Mouse (Mus musculus): ENCODE measurements around the gene Enah. TPM values are rescaled to one million over a fixed set of nuclear protein-coding genes. Genes with fewer than 3 reads are reported as not detected.

Gene Enah
- polyA plus RNA-seq, 1 experiment from 2014 or later, result 37.9 TPM

DNA sequence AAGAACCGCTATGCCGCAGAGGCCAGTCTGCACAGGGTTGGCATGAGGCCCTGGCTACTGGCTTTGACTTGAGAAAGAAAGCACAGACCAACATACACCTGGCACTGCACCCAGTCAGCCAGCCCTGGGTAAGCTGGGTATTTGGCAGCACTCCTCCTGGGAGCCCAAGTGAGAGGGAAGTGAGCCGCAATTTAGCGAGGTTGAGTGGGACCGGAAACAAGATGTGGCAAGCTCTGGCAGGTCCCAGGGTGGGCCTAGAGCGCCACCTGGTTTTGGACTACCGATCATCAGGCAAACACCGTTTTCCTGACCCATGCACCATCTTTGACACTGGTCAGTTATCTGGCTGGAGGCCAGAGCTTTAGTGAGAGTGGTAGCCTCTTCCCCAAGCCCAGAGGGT lies 138.3 kb downstream of the Enah start:
- Histone ChIP-seq H3K4me3 (no peak overlapping the region), H3K4me2 (no peak overlapping the region), H3K36me3 (no peaks in the 10 kb centered on the region), H3K9ac (no peak overlapping the region), H3K27me3 (no peaks in the 10 kb centered on the region), H3K27ac (no peak overlapping the region), H3K9me3 (no peaks in the 10 kb centered on the region), H3K4me1 (replicated peaks) (peaks cover 15% of the 10 kb centered on the region)
- no peak for ATAC-seq (ENCODE audit: low FRiP score)
- WGBS, result 38% methylated on average over 8 of the region's 8 CpGs

DNA sequence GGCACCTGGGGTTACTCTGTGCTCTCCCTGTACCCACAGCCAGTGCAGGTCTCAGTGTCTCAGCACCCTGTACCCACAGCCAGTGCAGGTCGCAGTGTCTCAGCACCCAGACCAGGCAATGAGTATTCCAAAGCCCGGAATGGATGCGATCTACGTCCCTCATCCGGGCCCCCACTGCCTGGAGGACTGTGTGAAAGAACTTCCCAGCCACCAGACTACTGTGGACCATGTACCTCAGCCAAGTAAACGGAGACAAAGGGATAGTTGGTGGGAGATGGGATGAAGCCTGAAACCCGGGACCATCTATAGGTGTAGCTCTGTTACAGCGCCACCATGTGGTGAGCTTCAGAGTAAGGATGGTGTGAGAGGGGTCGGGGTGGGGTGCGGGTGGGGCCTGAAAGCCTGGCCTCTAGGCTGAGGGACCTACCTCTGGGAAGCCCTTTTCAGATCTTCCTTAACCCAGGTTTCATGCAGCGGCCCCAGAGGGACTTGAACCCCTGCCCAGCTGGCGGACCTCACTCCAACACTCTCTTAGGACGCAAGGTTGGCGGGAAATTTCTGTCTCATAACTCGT lies 139.0 kb downstream of the Enah start:
- Histone ChIP-seq H3K4me1 (replicated peaks) (peaks cover 15% of the 10 kb centered on the region), H3K4me2 (no peak overlapping the region), H3K27me3 (no peaks in the 10 kb centered on the region), H3K9me3 (no peaks in the 10 kb centered on the region), H3K4me3 (no peak overlapping the region), H3K36me3 (no peaks in the 10 kb centered on the region), H3K9ac (no peak overlapping the region), H3K27ac (no peak overlapping the region)
- WGBS, result 50% methylated on average over 15 of the region's 15 CpGs
- peak; percentile 52; the same call in 1 of the 2 replicates for ATAC-seq (ENCODE audit: low FRiP score)

DNA sequence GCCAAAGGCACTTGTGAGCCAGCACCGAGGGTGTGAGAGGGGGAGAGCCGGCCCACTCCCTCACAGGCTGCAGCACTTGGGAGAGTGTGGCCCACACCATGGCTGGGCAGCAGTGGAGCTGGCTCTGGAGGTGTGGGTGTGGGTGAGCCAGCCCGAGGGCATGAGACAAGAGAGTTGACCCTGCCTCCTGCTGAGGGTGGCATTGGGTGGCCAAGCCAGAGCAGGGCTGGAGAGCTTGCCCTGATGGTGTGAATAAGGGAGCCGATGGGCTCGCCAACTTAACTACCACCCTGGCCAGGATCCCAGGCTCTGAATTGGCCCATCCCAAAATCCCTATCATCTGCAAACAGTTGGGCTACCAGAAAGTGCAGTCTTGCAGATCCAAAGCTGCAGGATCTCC lies 141.4 kb downstream of the Enah start:
- no peak for ATAC-seq (ENCODE audit: low FRiP score)
- H3K4me3 ChIP-seq, result no peak overlapping the region
- no peak overlapping the region for H3K9ac ChIP-seq
- no peak overlapping the region for H3K4me2 ChIP-seq
- peaks cover 15% of the 10 kb centered on the region for H3K4me1 ChIP-seq (replicated peaks)
- no peaks in the 10 kb centered on the region for H3K27me3 ChIP-seq
- no peaks in the 10 kb centered on the region for H3K9me3 ChIP-seq
- no peak overlapping the region for H3K27ac ChIP-seq
- WGBS, result 70% methylated on average over 5 of the region's 5 CpGs
- no peaks in the 10 kb centered on the region for H3K36me3 ChIP-seq

DNA sequence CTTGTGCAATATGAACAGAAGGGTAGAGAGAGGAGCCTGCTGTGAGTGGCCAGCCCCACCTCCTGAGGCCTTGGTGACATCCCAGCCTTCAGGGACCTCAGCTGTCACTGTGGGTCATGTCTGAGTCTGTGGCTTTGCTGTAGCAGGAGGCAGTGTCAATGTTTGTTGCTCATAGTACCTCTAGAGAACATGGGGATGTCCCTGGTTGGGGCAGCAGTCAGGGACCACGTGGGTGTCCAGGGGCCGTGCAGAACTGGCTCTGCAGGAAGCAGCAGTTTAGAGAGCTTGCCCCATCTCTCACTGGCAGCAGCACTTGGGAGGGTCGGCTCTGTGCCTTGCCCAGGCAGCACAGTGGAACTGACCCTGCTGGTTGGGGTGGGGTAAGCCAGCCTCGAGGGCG lies 142.7 kb downstream of the Enah start:
- no peak overlapping the region for H3K27ac ChIP-seq
- H3K27me3 ChIP-seq, result no peaks in the 10 kb centered on the region
- no peak overlapping the region for H3K4me3 ChIP-seq
- H3K36me3 ChIP-seq, result no peaks in the 10 kb centered on the region
- H3K4me1 ChIP-seq (replicated peaks), result peaks cover 11% of the 10 kb centered on the region
- no peak overlapping the region for H3K4me2 ChIP-seq
- H3K9ac ChIP-seq, result no peak overlapping the region
- 51% methylated on average over 5 of the region's 5 CpGs for WGBS
- no peaks in the 10 kb centered on the region for H3K9me3 ChIP-seq
- ATAC-seq (ENCODE audit: low FRiP score), result no peak

DNA sequence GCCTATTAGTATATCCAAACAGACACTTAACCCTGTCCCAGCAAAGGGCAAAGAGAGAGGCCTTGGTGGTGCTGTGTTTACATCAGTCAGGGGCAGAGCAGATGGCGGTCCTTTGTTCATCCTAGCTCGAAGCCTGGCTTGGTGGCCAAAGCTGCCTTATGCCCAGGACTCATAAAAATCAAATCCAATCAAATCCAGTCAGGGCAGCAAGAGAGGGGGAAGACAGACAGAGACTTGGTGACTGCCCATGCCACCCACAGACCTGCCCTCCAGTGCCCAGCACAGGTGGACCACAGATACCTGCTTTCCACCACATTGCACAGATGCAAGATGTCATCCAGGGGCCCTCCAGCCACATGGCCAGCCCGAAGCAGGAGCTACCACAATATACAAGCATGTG lies 143.1 kb downstream of the Enah start:
- no peaks in the 10 kb centered on the region for H3K36me3 ChIP-seq
- peaks cover 7% of the 10 kb centered on the region for H3K4me1 ChIP-seq (replicated peaks)
- ATAC-seq (ENCODE audit: low FRiP score), result no peak
- 76% methylated on average over 3 of the region's 3 CpGs for WGBS
- no peak overlapping the region for H3K4me3 ChIP-seq
- no peak overlapping the region for H3K9ac ChIP-seq
- no peak overlapping the region for H3K4me2 ChIP-seq
- no peak overlapping the region for H3K27ac ChIP-seq
- no peaks in the 10 kb centered on the region for H3K9me3 ChIP-seq
- H3K27me3 ChIP-seq, result no peaks in the 10 kb centered on the region

DNA sequence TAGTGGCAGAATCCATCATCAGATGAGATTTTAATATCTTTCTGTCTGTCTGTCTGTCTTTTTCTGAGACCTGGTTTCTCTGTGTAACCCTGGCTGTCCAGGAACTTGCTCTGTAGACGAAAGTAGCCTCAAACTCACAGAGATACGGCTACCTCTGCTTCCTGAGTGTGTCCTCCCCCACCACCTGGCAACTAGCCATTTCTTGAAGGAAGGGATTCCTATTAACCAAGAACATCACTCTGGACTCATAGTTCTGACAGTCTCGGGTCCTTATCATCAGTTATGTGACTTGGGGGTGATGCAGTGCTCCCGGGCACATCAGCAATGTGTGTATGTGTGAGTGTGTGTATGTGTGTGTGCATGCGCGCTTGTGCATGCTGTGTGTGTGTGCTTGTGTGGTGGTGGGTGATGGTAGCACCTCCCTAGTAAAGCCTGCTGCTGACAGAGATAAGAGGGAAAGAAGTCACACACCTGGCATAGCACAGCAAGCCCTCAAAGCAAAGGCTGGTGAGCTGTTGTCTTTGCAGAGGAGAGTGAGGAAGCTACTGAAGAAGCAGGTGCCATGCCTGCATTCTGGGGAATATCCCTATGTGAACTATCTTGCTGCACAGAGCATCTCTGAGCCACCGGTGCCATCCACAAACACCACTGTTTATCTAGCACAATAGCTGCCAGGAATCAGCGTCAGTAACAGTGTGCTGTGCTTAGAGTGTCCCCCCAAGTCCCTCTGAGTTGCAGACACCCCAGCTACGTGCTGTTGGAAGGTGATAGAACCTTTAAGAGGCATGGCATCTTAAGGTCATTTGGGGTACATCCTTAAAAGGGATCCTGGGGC lies 146.5 kb downstream of the Enah start:
- no peak for ATAC-seq (ENCODE audit: low FRiP score)
- no peak overlapping the region for H3K9ac ChIP-seq
- 87% methylated on average over 9 of the region's 9 CpGs for WGBS

DNA sequence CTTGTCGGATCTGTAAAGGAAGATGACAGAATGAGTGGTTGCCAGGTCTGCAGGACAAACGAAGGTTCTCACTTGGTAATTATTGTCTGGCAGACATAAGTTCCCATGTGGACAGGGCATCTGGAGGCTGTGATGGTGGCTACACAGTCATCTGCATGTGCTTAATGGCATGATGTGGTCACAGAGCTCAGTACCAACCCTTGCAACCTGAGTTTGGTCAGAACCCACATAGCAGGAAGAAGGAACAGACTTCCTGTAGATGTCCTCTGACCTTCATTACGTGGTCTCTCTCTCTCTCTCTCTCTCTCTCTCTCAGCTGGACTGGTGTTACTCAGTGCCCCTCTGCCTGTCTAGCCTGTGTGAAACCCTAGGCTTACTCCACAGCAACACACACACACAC lies 147.2 kb downstream of the Enah start:
- WGBS, result 68% methylated on average over 3 of the region's 3 CpGs

More for the DNA sequence above, 146.5 kb downstream of the Enah start:
- Histone ChIP-seq H3K27me3 (no peaks in the 10 kb centered on the region), H3K4me2 (no peak overlapping the region), H3K27ac (no peak overlapping the region), H3K4me3 (no peak overlapping the region), H3K4me1 (replicated peaks) (no peaks in the 10 kb centered on the region), H3K9me3 (no peaks in the 10 kb centered on the region), H3K36me3 (no peaks in the 10 kb centered on the region)

DNA sequence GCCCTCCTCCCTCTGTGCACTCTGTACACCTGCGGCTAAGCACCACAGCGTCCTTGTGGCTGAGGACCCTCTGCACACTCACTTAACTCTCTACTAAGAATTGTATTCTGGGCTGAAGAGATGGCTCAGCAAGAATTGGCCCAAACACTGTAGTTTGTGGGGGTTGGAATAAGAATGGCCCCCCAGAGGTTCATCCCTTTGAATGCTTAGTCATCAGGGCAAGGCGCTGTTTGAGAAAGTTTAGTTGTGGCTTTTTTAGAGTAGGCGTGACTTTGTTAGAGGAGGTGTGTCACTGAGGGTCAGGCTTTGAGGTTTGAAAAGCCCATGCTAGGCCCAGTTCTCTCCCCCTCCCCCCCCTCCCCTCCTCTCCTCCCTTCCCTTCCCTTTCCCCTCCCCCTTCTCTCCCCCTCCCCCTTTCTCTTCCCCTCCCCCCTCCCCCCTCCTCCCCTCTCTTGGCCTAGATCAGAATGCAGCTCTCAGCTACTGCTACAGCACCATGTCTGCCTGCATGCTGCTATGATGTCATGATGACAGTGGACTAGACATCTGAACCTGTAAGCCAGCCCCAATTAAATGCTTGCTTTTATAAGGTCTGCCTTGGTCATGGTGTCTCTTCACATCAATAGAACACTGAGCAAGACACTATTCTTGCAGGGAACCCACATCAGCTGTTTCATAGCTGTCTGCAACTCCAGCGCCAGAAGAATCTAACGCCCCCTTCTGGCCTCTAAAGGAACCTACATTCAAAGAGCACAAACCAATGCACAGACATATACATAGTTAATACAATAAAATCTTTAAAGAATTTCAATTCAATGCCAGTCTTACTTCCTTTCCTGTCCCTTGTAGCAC lies 153.1 kb downstream of the Enah start:
- H3K36me3 ChIP-seq, result no peaks in the 10 kb centered on the region

More for the DNA sequence above, 147.2 kb downstream of the Enah start:
- Histone ChIP-seq H3K27ac (no peak overlapping the region), H3K4me3 (no peak overlapping the region), H3K27me3 (no peaks in the 10 kb centered on the region), H3K4me1 (replicated peaks) (no peaks in the 10 kb centered on the region), H3K4me2 (no peak overlapping the region), H3K9ac (no peak overlapping the region), H3K36me3 (no peaks in the 10 kb centered on the region), H3K9me3 (no peaks in the 10 kb centered on the region)
- no peak for ATAC-seq (ENCODE audit: low FRiP score)

DNA sequence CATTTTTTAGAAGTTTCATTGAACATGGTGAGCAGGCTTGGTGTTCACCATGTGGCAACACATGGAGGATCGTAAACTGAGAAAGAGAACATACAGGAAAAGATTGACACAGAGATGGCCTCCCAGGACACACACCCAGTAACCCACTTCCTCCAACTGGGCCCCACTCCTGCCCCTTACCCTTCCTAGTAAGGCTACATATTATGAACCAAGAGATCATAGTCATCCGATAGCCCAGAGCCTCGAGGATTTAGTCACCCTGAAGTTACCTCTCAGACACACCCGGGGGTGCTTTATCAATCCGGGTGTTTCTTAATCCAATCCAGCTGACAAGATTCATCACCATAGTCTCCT lies 153.9 kb downstream of the Enah start:
- no peak overlapping the region for H3K9ac ChIP-seq
- WGBS, result 87% methylated on average over 5 of the region's 5 CpGs
- H3K4me1 ChIP-seq (replicated peaks), result peaks cover 7% of the 10 kb centered on the region
- no peaks in the 10 kb centered on the region for H3K9me3 ChIP-seq
- no peak overlapping the region for H3K4me3 ChIP-seq
- no peaks in the 10 kb centered on the region for H3K36me3 ChIP-seq
- no peak overlapping the region for H3K27ac ChIP-seq
- H3K4me2 ChIP-seq, result no peak overlapping the region
- ATAC-seq (ENCODE audit: low FRiP score), result no peak
- H3K27me3 ChIP-seq, result 0 out of 2 replicates have a peak, but pooled peaks cover 3% of the 10 kb centered on the region

More for the DNA sequence above, 153.1 kb downstream of the Enah start:
- WGBS, result 81% methylated on average over 6 of the region's 6 CpGs
- H3K27me3 ChIP-seq, result 0 out of 2 replicates have a peak, but pooled peaks cover 3% of the 10 kb centered on the region
- peaks cover 7% of the 10 kb centered on the region for H3K4me1 ChIP-seq (replicated peaks)
- no peak overlapping the region for H3K4me3 ChIP-seq
- H3K9me3 ChIP-seq, result no peaks in the 10 kb centered on the region
- no peak overlapping the region for H3K4me2 ChIP-seq
- no peak overlapping the region for H3K9ac ChIP-seq
- H3K27ac ChIP-seq, result no peak overlapping the region
- no peak for ATAC-seq (ENCODE audit: low FRiP score)

DNA sequence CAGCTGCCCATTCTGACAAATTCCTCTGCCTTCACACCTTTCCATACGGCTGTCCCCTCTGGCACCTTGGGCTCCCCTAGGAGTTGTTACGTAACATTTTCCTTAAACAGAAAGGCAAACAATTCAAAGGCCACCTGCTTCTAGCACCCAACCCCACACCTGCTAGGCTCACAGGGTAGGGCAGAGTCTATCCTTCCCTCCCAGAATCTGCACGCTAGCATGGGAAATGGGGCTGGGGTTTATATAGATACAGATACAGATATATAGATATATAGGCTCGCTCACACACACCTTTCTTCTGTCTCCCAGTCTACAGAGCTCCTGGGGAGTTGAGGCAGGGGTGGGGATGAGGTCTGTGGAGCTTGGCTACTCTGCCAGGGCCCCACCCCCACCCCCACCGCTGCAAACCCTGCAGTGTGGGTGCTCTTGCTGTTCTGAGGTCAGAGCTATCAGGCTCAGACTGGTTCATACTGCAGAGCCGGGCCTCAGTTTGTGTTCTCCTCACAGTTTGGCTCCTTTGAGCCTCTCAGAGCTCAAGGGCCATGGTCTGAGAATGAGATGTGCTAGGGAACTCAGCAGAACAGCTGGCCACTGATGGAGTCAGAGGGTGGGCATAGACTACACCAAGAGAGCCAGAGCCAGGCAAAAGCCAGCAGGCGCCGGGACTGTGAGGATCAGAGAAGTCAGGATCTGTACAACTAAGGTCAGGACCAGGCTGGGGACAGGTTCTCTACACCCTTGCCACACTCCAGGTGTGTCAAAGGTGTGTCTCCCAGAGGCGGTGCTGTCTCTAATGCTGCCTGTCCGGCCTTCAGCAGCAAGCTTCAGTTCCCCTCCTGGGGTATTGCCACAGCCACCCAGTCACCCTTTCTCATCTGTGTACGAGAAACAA lies 154.6 kb downstream of the Enah start:
- WGBS, result 84% methylated on average over 11 of the region's 11 CpGs
- Histone ChIP-seq H3K9ac (no peak overlapping the region), H3K27ac (no peak overlapping the region), H3K4me3 (no peak overlapping the region), H3K27me3 (0 out of 2 replicates have a peak, but pooled peaks cover 3% of the 10 kb centered on the region), H3K4me1 (replicated peaks) (peaks cover 7% of the 10 kb centered on the region), H3K36me3 (no peaks in the 10 kb centered on the region), H3K4me2 (no peak overlapping the region), H3K9me3 (no peaks in the 10 kb centered on the region)
- ATAC-seq (ENCODE audit: low FRiP score), result no peak

DNA sequence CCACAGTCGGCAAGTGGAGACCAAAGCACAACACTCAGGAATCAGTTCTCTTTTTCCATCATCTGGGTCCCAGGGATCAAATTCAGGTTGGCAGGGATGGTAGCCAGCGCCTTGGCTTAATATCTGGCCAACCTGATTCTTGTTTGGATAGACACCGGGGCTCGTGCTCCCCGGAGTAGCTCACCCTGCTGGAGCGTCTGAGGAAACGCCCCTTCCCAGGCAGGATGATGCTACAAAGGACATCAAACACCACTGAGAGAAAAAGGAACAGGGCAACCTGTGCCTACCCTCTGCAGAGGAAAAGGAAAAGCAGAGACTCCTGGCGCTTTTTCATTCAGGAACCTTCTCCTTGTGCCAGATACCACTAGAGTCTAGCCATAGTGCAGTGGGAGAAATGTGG lies 156.4 kb downstream of the Enah start:
- peaks cover 7% of the 10 kb centered on the region for H3K4me1 ChIP-seq (replicated peaks)
- WGBS, result 45% methylated on average over 8 of the region's 8 CpGs
- H3K9me3 ChIP-seq, result no peaks in the 10 kb centered on the region

More for the DNA sequence above, 156.4 kb downstream of the Enah start:
- no peak overlapping the region for H3K4me2 ChIP-seq
- ATAC-seq (ENCODE audit: low FRiP score), result no peak
- H3K36me3 ChIP-seq, result no peaks in the 10 kb centered on the region
- H3K27ac ChIP-seq, result no peak overlapping the region
- no peak overlapping the region for H3K9ac ChIP-seq
- 0 out of 2 replicates have a peak, but pooled peaks cover 3% of the 10 kb centered on the region for H3K27me3 ChIP-seq
- no peak overlapping the region for H3K4me3 ChIP-seq
